In the genomic region with DNA sequence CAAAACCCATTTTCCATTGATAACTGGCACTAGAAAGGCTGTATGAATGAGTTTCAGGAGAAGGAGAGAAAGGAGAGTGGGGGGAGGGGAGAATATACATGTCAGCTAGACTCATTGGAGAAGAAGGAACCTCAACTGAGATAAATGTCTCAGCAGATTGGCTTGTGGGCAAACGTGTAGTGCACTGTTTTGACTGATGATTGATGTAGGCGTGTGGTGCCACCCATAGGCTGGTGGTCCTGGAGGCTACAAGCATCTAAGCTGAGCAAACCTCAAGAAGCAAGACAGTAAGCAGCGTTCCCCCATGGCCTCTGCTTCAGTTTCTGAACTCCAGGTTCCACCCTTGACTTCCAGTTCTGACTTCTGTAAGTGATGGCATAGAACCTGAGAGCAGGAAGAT, we compare ENCODE assay signal across 15 mouse cellular contexts.
"Had no signal": no experiment of that assay in that cellular context is flagged by ENCODE, and none has a peak within 500 bp of the region (broad histone marks: within the 10 kb centered on the region; RNA-seq: fewer than 3 reads in every experiment).

No protein-coding gene starts in this region.

- H3K9me3 ChIP-seq: kidney, embryonic 15.5 days; liver, embryonic 13.5 days; midbrain, embryonic 12.5 days; midbrain, embryonic 15.5 days; neural tube, embryonic 13.5 days had no signal

- H3K4me1 ChIP-seq: kidney, embryonic 15.5 days; liver, embryonic 13.5 days; midbrain, embryonic 12.5 days; midbrain, embryonic 15.5 days had no signal

- ATAC-seq: midbrain, embryonic 15.5 days had no signal

- H3K27me3 ChIP-seq: kidney, embryonic 15.5 days; liver, embryonic 13.5 days; midbrain, embryonic 12.5 days; midbrain, embryonic 15.5 days; neural tube, embryonic 13.5 days had no signal

- H3K9ac ChIP-seq: kidney, embryonic 15.5 days; liver, embryonic 13.5 days; midbrain, embryonic 12.5 days; midbrain, embryonic 15.5 days; neural tube, embryonic 13.5 days had no signal

- H3K4me3 ChIP-seq: kidney, embryonic 15.5 days; left cerebral cortex, adult 2 months; liver, embryonic 13.5 days; midbrain, embryonic 12.5 days; midbrain, embryonic 15.5 days; neural tube, embryonic 13.5 days had no signal

- H3K36me3 ChIP-seq: kidney, embryonic 15.5 days; liver, embryonic 13.5 days; midbrain, embryonic 12.5 days; midbrain, embryonic 15.5 days; neural tube, embryonic 13.5 days had no signal

- H3K4me2 ChIP-seq: kidney, embryonic 15.5 days; liver, embryonic 13.5 days; midbrain, embryonic 12.5 days; midbrain, embryonic 15.5 days; neural tube, embryonic 13.5 days had no signal

- H3K27ac ChIP-seq: kidney, embryonic 15.5 days; left cerebral cortex, adult 2 months; liver, embryonic 13.5 days; midbrain, embryonic 12.5 days; midbrain, embryonic 15.5 days; neural tube, embryonic 13.5 days had no signal

- DNase-seq: kidney, adult 8-10 months; kidney, postnatal 10 days; kidney, postnatal 36 days; layer of hippocampus, postnatal 36 days; liver, embryonic 13.5 days; lung, adult 2 months; lung, postnatal 14 days; lung, postnatal 4 days; retina, postnatal 1 day; thymus, adult 18-20 months had no signal
